Mouse (Mus musculus) erythroblast, embryonic 14.5 days (primary cell): ENCODE measurements around the gene Armc10.

Experiments
- GATA1 ChIP-seq: IDR thresholded peaks from 2 replicates; pipeline ENCODE4 v1.6.1; 2012; ENCODE audit warnings: low read length, inconsistent platforms, mixed read lengths
- TAL1 ChIP-seq: IDR thresholded peaks from 3 replicates; pipeline ENCODE4 v1.6.1; 2012; ENCODE audit warnings: low read length, inconsistent platforms, mixed read lengths

- TF ChIP-seq GATA1 = no peak
- TF ChIP-seq TAL1 = no peak
Measured at GRCm38 (mm10) chr5:21700934-21701333, 55.3 kb downstream of the Armc10 start.
